Comparison of ENCODE assay signal across 8 mouse cellular contexts in the genomic region with DNA sequence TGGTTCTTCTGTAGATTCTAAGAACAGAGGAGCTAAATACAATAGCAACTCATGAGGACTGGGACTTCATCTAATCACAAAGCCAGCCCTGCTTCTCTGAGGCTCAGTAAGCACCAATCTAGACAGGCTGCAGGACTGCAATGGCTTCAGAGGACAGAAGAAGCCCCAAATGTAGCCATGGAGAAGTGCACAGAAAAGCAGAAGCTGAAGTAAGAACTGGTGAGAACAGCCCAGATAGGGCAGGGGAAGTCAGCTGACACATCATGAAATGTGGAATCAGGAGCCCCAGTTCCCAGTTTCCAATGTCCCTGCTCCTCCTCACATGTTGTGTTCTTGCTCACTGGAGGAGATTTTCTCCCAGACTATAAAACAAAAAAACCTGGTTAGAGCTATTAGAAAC.
"Had no signal": no experiment of that assay in that cellular context is flagged by ENCODE, and none has a peak within 500 bp of the region (broad histone marks: within the 10 kb centered on the region; RNA-seq: fewer than 3 reads in every experiment).

No protein-coding gene starts in this region.

- DNase-seq: kidney, adult 9 months; kidney, postnatal 10 days; kidney, postnatal 4 days; lung, adult 2 months; lung, postnatal 36 days; right cerebral cortex, adult 18-20 months; right cerebral cortex, postnatal 25 days had no signal

- ATAC-seq: lung, postnatal 0 days had no signal
